Mouse (Mus musculus): Measurements from ENCODE around the gene Acss3.

Acss3 gene

GRCm38 (mm10) chr10:107011142-107011541 lies 112.3 kb downstream of the Acss3 start:
- DNase-seq (ENCODE audit: low spot score in 2 of 2): no peak

- DNase-seq (ENCODE audit: low spot score in 2 of 2): no peak
Measured at GRCm38 (mm10) chr10:106998052-106998625, 125.3 kb downstream of the Acss3 start.

GRCm38 (mm10) chr10:106989478-106989877 lies 134.0 kb downstream of the Acss3 start:
- no peak for DNase-seq (ENCODE audit: low spot score in 2 of 2)

- no peak for DNase-seq (ENCODE audit: low spot score in 2 of 2)
Measured at GRCm38 (mm10) chr10:106975193-106976141, 148.0 kb downstream of the Acss3 start.

- no peak for DNase-seq (ENCODE audit: low spot score in 2 of 2)
Measured at GRCm38 (mm10) chr10:106959026-106959425, 164.4 kb downstream of the Acss3 start.

GRCm38 (mm10) chr10:106941380-106941779 lies 182.1 kb downstream of the Acss3 start:
- DNase-seq (ENCODE audit: low spot score in 2 of 2): no peak

GRCm38 (mm10) chr10:106939441-106939840 lies 184.0 kb downstream of the Acss3 start:
- DNase-seq (ENCODE audit: low spot score in 2 of 2): no peak

GRCm38 (mm10) chr10:106938851-106939250 lies 184.6 kb downstream of the Acss3 start:
- DNase-seq (ENCODE audit: low spot score in 2 of 2): no peak

- no peak for DNase-seq (ENCODE audit: low spot score in 2 of 2)
Measured at GRCm38 (mm10) chr10:106936996-106937395, 186.5 kb downstream of the Acss3 start.

- DNase-seq (ENCODE audit: low spot score in 2 of 2): no peak
Measured at GRCm38 (mm10) chr10:106932571-106933073, 190.8 kb downstream of the Acss3 start.

GRCm38 (mm10) chr10:106928576-106929332 lies 194.7 kb downstream of the Acss3 start:
- DNase-seq (ENCODE audit: low spot score in 2 of 2): no peak

GRCm38 (mm10) chr10:106924798-106925197 lies 198.7 kb downstream of the Acss3 start:
- DNase-seq (ENCODE audit: low spot score in 2 of 2): no peak

GRCm38 (mm10) chr10:106924334-106924733 lies 199.1 kb downstream of the Acss3 start:
- no peak for DNase-seq (ENCODE audit: low spot score in 2 of 2)

GRCm38 (mm10) chr10:106914822-106915221 lies 208.6 kb downstream of the Acss3 start:
- no peak for DNase-seq (ENCODE audit: low spot score in 2 of 2)

- DNase-seq (ENCODE audit: low spot score in 2 of 2): no peak
Measured at GRCm38 (mm10) chr10:106914275-106914674, 209.2 kb downstream of the Acss3 start.

GRCm38 (mm10) chr10:106913032-106913431 lies 210.4 kb downstream of the Acss3 start:
- DNase-seq (ENCODE audit: low spot score in 2 of 2): no peak

GRCm38 (mm10) chr10:106910108-106910507 lies 213.4 kb downstream of the Acss3 start:
- DNase-seq (ENCODE audit: low spot score in 2 of 2): no peak

GRCm38 (mm10) chr10:106896351-106896750 lies 227.1 kb downstream of the Acss3 start:
- no peak for DNase-seq (ENCODE audit: low spot score in 2 of 2)

Measured in frontal cortex, postnatal 25 days (tissue).